Mouse (Mus musculus) gastrocnemius, adult 18-20 months (tissue): ENCODE data around the gene Pla2g2e. TPM values are rescaled to one million over a fixed set of nuclear protein-coding genes. Genes with fewer than 3 reads are reported as not detected.
"Not testable (repeated sequence)": the region's sequence is repeated elsewhere in the genome, so short reads cannot be mapped to it uniquely, and the experiment has no call there.

Experiments used
- DNase-seq: peaks from one replicate; pipeline ENCODE4 v3.0.0; 2021; ENCODE audit warnings: low spot score
- total RNA-seq, 2 experiments: library from RNA; stranded (reverse); gene quantifications; 2 replicates each; pipeline ENCODE4 v1.2.3; 2021

Gene Pla2g2e
- total RNA-seq, 2 experiments from 2014 or later: not detected

- no peak for DNase-seq
Measured at GRCm38 (mm10) chr4:138882179-138882578, 4.4 kb downstream of the Pla2g2e start.

- peak; percentile 86 for DNase-seq
Measured at GRCm38 (mm10) chr4:138884261-138884660, 6.5 kb downstream of the Pla2g2e start.

- no peak for DNase-seq
Measured at GRCm38 (mm10) chr4:138889165-138889564, 11.4 kb downstream of the Pla2g2e start.

GRCm38 (mm10) chr4:138889635-138890034 lies 11.9 kb downstream of the Pla2g2e start:
- peak; percentile 55 for DNase-seq

GRCm38 (mm10) chr4:138892655-138893054 lies 14.9 kb downstream of the Pla2g2e start:
- DNase-seq: peak; percentile 34

GRCm38 (mm10) chr4:138893789-138894188 lies 16.0 kb downstream of the Pla2g2e start:
- DNase-seq: not testable (repeated sequence)

GRCm38 (mm10) chr4:138899361-138899760 lies 21.6 kb downstream of the Pla2g2e start:
- DNase-seq: no peak

- DNase-seq: no peak
Measured at GRCm38 (mm10) chr4:138905624-138906337, 28.0 kb downstream of the Pla2g2e start.

GRCm38 (mm10) chr4:138913141-138913787 lies 35.5 kb downstream of the Pla2g2e start:
- DNase-seq: peak; percentile 34

- peak; percentile 96 for DNase-seq
Measured at GRCm38 (mm10) chr4:138913797-138914196, 36.1 kb downstream of the Pla2g2e start, which contains the start of gene Otud3. Otud3 (minus strand) TSS chr4:138913945.

GRCm38 (mm10) chr4:138917282-138917681 lies 39.5 kb downstream of the Pla2g2e start:
- no peak for DNase-seq

- DNase-seq: no peak
Measured at GRCm38 (mm10) chr4:138921254-138922130, 43.8 kb downstream of the Pla2g2e start.

GRCm38 (mm10) chr4:138922131-138922459 lies 44.4 kb downstream of the Pla2g2e start:
- peak; percentile 96 for DNase-seq

GRCm38 (mm10) chr4:138925561-138925960 lies 47.8 kb downstream of the Pla2g2e start:
- DNase-seq: no peak

Other genes starting within 250 kb of the Pla2g2e start
- not detected for gene Vwa5b1, start 242.1 kb upstream of the Pla2g2e start, total RNA-seq
- gene Pla2g2c, start 153.2 kb upstream of the Pla2g2e start, total RNA-seq: not detected
- under 1 TPM; 0.09 to 0.33 TPM for gene Ubxn10, start 140.8 kb upstream of the Pla2g2e start, total RNA-seq
- gene Pla2g2f, start 120.3 kb upstream of the Pla2g2e start, total RNA-seq: under 1 TPM in 1 of 2 experiments, not detected in 1; 0.11 TPM
- under 1 TPM; 0.39 to 0.59 TPM for gene Pla2g2d, start 102.2 kb upstream of the Pla2g2e start, total RNA-seq
- gene Pla2g5, start 14.5 kb upstream of the Pla2g2e start, total RNA-seq: 1 to 10 TPM; 1.6 to 5.4 TPM
- not detected for gene Gm13030, start 4.0 kb upstream of the Pla2g2e start, total RNA-seq
- 10 to 100 TPM; 16.2 to 17.6 TPM for gene Otud3, start 36.0 kb downstream of the Pla2g2e start, total RNA-seq
- gene Rnf186, start 89.2 kb downstream of the Pla2g2e start, total RNA-seq: not detected
- 10 to 100 TPM; 10.2 to 14.3 TPM for gene Tmco4, start 94.9 kb downstream of the Pla2g2e start, total RNA-seq
- gene Htr6, start 197.6 kb downstream of the Pla2g2e start, total RNA-seq: not detected
- gene Nbl1, start 215.1 kb downstream of the Pla2g2e start, total RNA-seq: 10 to 100 TPM; 18.5 to 29.9 TPM